Mouse (Mus musculus) layer of hippocampus, postnatal 10 days (tissue): ENCODE results near the gene Gm49320. TPM values are rescaled to one million over a fixed set of nuclear protein-coding genes. Genes with fewer than 3 reads are reported as not detected.
A peak's percentile ranks its signal among the peaks of the same experiment; 100 is the strongest.

Source experiments
- DNase-seq, 2 experiments: peaks; one replicate each; pipeline ENCODE4 v3.0.0; 2021; ENCODE audit warnings: low spot score in 2 of 2
- total RNA-seq, 2 experiments: library from RNA; stranded (reverse); gene quantifications; 2 replicates each; pipeline ENCODE4 v1.2.3; 2021

Gene Gm49320
- total RNA-seq, 2 experiments from 2014 or later, result 0.73 TPM; not detected in 1

DNA sequence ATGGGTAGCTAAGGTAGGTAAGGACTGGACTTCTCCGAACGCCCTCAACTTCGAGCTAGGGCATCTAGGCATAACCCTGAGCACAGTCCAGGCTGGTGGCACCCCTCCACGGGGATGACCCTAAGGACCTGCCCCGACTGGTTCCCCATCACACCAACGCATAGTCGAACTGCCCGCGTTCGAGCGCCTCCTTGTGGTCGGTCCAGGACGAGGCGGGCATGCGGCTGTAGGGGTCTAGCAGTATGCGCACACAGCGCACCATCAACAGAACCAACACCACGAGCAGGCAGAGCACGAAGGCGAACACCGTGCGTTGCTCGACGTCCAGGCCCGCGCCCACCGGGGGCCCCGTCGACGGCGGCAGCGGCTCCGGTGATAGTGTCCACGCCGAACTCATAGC lies 19.6 kb downstream of the Gm49320 start:
- peak; percentile 90 to 94 for DNase-seq

DNA sequence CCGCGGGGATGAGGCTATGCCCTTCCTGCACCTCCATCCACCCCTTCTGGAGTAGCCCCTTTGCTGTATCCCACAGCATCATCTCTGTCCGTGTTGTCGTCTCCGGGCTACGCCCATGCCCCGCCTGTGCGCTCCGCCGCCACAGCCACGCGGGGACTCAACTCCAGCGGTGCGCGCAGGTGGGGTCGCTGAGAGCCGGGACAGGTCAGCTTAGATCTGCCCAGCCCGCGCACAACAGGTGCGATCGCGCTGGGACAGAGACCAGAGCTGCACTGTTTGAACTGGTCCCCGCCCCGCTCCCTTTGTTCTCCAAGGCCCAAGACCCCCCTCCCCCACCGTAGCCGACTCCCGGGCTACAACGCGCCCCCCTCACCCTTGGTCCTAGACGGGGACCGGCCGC lies 20.0 kb downstream of the Gm49320 start:
- peak in 1 of 2 experiments; percentile 65 for DNase-seq

DNA sequence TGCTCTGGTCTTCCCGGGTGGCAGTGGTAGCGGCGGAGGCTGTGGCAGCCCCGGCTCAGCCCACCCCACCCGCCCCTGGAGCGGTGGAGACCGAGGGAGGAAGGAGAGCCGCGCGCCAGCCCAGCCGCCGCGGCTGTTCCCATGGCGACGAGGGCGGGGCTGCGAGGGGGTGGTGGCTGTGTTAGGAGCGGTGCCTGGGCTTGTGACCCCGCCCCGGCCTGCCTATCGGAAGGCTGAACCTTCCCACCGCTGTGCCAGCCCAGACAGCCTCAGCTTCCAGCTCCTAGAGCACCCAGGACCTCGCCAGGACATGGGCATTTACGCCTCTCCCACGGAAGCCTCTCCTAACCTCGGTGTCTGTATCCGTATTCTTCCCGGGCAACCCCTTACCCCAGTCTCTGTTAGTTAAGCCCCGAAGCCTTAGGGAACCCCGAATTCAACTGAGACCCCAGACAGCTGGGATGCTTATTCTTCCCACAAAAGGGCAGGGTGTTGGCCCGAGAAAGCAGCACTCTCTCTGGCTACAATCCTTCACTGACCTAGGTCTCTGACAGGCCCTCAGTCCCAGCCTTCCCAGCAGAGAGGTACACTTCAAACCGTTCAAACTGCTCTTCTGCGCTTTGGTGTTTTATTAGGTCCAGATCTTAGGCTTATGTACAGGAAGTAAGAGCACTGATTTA lies 20.6 kb downstream of the Gm49320 start, which contains the start of gene Ctxn1:
TSS of gene Ctxn1 (minus strand) at position 150 of the 680 bp plus-strand sequence.
- DNase-seq, result peak; percentile 92 to 96

DNA sequence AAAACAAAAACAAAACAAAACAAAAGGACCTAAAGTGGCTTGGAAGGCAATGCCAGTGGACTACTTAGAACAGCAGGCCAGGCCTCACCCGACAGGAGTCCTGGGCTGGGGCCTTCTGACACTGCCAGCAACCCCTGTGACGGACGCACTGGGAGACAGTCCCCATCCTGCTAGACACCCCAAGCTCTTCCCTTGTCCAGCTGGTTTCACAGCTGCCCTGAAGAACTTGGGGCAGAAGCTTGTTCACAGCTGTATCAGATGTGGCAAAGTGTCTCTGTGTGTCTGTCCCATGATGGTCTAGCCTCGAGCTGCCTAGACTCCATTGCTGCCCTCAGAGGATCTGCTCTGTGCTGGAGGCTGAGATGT lies 21.1 kb downstream of the Gm49320 start:
- no peak for DNase-seq

DNA sequence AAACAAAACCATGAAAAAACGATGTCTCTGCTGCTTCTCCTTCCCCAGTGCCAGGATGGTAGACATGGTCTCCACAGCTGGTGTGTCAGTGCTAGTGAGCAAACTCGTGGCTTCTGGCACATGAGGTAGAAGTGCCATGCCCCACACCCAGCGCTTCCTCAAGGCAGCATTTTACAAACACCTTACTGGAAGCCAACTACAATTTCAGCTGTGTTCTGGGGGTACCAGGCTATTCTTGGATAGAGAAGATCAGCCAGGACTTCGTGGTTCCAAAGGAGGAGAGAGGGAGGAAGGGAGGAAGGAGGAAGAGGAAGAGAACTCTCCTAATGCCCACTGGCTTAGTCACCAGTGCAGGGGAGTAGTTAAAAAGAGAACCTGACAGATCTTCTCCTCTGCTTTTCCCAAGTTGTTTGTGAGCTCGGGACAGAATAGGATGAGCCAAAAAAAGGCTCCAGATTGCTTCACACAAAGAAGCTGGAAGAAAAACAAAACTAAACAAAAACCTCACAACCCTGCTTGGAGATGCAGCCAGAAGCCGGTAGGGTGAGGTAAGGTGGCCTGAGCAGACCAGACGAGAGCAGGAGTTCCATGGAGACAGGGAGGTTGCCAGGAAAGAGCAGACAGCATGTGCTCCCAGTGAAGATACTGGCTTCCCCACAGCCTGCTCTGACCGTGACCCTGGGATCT lies 24.6 kb downstream of the Gm49320 start:
- peak in 1 of 2 experiments; percentile 9 for DNase-seq

DNA sequence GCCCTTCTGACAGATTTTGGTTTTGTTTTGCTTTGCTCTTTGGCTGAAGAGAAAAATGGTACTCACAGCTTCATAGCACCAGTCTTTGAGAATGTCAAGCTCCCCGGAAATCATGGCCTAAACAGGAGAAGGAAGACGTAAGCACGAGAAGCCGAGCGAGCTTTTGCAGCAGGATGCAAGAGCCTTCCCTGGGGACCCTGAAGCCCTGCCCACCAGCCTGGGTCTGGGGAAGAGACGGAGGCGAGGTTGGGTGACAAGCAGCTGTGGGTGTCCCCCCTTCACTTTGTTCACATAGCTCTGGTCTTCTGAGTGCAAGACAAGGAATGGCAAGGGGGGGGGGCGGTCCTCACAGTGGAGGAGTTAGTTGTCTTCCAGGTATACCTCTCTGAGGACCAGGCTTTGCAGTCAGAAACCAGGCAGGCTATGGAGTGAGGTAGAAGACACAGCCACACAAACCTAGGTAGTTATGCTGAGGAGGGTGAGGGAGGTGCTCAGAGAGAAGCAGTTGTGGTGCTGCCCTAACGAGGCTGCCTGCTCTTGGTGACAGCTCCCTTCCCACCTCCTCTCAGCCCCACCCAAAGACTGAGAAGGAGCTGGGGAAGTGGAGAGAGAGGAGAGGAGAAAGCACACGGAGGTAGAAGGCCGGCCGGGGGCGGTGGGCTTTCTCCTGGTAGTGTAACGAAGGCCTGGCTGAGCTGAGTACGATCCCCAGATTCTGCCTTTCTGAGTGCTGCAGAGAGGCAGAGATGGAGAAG lies 26.7 kb downstream of the Gm49320 start:
- peak in 1 of 2 experiments; percentile 7 for DNase-seq

DNA sequence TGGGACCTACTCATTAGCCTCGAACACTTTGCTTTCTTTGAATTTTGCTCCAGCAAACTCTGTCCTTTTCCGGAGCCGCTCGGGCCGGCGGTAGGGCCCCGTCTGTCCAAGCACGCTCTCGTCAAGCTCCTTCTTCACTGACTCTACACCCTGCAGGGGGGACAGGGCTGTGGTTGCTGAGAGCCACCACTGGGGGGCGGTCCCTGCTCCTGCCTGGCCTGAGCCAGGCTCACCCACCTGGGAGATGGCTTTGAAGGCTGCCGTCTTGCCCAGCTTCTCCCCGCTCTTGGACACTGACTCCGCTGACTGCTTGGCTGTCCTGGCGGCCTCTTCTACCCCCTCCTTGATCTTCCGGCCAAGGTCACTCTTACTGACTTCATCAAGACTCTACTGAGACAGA lies 29.0 kb downstream of the Gm49320 start:
- DNase-seq, result peak in 1 of 2 experiments; percentile 45

DNA sequence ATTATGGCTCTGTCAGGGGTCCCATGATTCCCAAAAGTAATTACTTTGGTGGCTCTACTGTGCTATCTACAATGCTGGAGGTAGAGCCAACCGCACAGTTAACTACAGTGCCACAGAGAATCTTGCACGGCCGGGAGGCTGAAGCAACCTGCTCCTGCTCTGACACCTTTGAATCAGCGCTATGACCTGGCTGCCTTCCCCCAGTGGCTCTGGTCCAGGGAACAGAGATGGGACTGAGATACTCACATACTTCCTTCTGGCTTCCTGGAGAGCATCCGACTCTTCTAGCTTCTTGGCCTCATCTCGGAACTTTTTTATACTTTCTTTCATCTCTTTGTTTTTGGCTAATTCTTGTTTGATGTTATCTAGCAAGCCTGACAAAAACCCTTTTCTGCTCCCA lies 30.9 kb downstream of the Gm49320 start:
- no peak for DNase-seq

DNA sequence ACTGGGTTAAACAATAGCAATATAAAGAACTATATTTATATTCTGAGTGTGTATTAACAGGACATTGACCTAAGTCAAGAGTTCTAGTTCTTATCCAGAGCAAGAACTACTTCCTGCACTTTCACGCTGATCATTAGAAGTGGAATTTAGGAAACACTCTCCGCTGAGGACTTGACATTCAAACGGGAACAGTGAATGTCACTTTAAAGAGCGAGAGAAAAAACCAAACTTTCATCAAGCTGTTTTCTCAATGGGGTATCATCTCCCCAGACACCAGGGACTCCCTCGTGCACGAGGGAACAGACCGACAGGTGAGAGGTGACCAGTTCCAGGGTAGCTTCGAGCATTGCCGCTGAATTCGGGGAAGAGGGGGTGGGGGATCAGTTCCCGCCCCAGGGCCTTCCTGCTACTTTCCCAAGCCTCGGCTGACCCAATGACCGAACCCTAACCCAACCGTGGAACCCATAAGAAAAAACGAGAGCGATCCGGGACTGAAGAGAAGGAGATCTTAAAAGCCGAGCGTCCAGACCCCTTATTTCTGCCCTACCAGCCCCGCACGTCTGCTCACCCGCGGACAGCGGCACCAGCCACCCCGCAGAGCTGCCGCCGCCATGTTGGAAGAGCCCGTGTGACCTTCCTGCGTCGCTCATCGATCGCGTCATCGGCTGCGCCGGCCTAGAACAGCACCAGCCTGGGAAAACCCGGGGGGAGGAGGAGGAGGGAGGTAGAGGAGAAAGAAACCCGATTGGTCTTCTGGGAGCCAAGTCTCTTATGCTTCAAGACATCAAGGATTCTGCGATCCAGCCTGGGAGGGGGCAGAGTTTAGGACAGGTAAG lies 36.8 kb downstream of the Gm49320 start, which contains the start of gene Timm44:
TSS of gene Timm44 (minus strand) at position 639 of the 836 bp plus-strand sequence.
- peak; percentile 95 for DNase-seq

DNA sequence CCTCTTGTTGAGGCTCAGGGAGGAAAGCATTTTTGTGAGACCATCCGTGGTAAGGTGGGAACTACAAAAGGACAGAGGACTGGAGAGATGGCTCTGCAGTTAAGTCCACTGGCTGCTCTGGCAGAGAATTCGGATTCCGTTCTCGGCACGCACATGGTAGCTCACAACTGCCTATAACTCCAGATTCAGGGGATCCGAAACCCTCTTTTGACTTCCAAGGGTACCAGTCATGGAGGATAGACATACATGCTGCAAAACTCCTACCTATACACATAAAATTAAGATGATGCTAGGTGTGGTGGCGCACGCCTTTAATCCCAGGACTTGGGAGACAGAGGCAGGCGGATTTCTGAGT lies 37.4 kb downstream of the Gm49320 start:
- DNase-seq, result no peak

DNA sequence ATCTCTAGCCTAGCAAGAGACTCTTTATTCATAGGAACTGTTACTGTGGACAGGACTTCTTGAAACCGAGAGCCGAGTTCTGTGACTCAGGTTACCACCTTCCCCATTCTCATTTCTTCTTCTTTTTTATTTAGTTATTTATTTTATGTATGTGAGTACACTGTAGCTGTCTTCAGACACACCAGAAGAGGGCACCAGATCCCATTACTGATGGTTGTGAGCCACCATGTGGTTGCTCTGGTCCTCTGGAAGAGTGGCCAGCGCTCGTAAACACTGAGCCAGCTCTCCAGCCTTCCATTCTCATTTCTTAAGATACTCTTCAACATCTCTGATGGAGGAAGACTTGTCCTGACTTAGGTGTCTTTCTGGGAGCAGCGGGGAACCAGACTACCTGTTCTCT lies 54.1 kb downstream of the Gm49320 start:
- DNase-seq, result no peak

DNA sequence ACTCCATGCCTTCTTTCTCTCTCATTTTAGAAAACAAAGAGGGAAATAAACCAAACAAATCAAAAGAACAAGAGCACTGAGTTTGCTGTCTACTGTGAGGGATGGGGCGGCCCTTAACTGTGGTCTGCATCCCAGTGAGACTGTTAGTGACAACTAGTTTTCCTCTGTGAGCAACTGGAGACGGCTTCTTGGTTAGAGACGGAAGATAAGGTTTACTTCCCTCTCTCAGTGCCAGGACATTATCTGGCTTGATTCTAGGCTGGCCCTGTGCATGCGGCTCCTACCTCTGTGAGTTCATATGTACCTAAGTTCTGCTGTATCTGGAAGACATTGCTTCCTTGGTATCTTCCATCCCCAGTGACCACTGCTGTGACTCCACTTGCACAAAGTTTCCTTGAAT lies 59.2 kb downstream of the Gm49320 start:
- DNase-seq, result no peak

Other genes with a start within 250 kb of the Gm49320 start
- under 1 TPM in 1 of 2 experiments, not detected in 1; 0.23 TPM for gene Cd209f, start 133.0 kb upstream of the Gm49320 start, total RNA-seq
- gene Cd209g, start 104.8 kb upstream of the Gm49320 start, total RNA-seq, result not detected
- 100 to 1,000 TPM; 137 TPM for gene Evi5l, start 72.3 kb upstream of the Gm49320 start, total RNA-seq
- gene Prr36, start 21.4 kb upstream of the Gm49320 start, total RNA-seq, result 10 to 100 TPM; 57.1 to 59.4 TPM
- gene Lrrc8e, start 12.0 kb upstream of the Gm49320 start, total RNA-seq, result not detected
- 10 to 100 TPM; 66.4 to 69.8 TPM for gene Map2k7, start 125 bp upstream of the Gm49320 start, total RNA-seq
- gene Tgfbr3l, start 9.3 kb downstream of the Gm49320 start, total RNA-seq, result 1 to 10 TPM; 8.3 to 9.8 TPM
- gene Snapc2, start 14.2 kb downstream of the Gm49320 start, total RNA-seq, result 10 to 100 TPM; 27.1 to 31.2 TPM
- gene Ctxn1, start 20.4 kb downstream of the Gm49320 start, total RNA-seq, result 100 to 1,000 TPM; 450 to 459 TPM
- gene Timm44, start 37.0 kb downstream of the Gm49320 start, total RNA-seq, result 10 to 100 TPM; 70.8 to 77.2 TPM
- 10 to 100 TPM; 23.0 to 24.1 TPM for gene Ccl25, start 86.3 kb downstream of the Gm49320 start, total RNA-seq
- gene Elavl1, start 86.5 kb downstream of the Gm49320 start, total RNA-seq, result 10 to 100 TPM; 65.5 to 75.7 TPM